Mouse (Mus musculus): ENCODE measurements around the gene Trim26.

GRCm38 (mm10) chr17:36885132-36885790, 48.3 kb downstream of the Trim26 start:
- no peak for TF ChIP-seq CTCF (IDR thresholded peaks at IDR 0.05)
- TF ChIP-seq EP300 (IDR thresholded peaks at IDR 0.05) = no peak

Data from lung, postnatal 0 days (tissue).